Mouse (Mus musculus): ENCODE measurements at regions not wholly inside any gene's neighbourhood (a gene's known extent, or its start where the extent isn't known, plus 50 kb on each side); places are given as distances from the start of the nearest gene placed in this dataset.

DNA sequence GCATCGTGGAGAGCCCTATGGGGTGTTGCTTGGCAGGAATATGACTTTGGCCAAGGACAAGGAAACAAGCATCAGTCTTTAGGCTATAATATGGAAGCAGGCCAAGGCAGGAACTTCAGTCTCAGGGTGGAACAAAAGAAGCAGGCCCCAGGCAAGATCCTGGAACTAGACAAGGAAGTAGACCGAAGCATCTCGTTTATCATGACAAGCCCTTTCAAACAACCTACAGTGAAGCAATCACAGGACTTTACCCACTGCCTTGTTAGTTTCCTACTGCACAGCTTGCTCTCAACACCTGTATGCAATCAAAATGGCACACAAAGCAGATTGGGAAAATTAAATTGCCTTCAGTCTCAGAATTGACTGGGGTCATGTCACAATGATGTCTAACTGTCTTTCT lies 163.2 kb upstream of the Gulp1 start:
- DNase-seq, result no peak

DNA sequence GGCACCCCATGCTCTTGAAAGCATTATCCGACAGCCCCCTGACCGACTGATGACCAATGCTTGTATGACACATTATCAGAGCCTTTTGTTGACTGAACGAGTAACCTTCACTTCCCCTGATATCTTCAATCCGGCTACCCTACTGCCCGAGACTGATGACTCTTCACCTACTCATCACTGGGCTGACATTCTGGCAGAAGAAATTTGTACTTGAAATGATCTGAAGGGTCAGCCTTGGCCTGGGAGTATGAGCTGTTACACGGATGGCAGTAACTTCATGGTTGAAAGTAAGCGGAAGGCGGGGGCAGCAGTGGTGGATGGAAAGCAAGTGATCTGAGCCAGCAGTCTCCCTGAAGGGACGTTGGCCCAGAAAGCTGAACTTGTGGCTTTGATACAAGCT lies 159.2 kb upstream of the Gulp1 start:
- peak; percentile 74 for DNase-seq

GRCm38 (mm10) chr1:44395538-44395937 lies 155.8 kb upstream of the Gulp1 start:
- DNase-seq, result no peak

DNA sequence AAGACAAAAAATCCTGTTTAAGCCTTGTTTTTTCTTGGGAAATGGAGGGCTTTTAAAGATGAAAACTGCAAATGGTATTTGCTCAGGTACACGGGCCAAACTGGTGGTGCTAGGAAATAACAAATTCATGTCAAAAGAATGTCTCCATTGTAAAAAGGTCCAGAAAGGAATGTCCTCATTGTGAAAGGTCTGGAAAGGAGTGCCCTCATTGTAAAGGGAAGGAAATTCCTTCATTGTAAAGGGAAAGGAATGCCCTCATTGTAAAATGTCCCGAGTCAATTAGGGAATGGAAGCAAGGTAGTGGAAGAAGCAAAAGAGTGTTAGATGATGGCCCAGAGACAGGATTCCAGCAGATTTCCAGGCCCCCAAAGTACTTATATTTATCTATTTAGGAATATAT lies 153.2 kb upstream of the Gulp1 start:
- DNase-seq, result no peak

GRCm38 (mm10) chr1:44437822-44438221 lies 113.5 kb upstream of the Gulp1 start:
- DNase-seq, result peak; percentile 21

Measured in adrenal gland, adult 2 months (tissue).